Mouse (Mus musculus) urinary bladder, postnatal 4 days (tissue): Measurements from ENCODE around the gene Spag8.

Experiments used
- DNase-seq, 2 experiments: peaks; one replicate each; pipeline ENCODE4 v3.0.0; 2021 to 2022; ENCODE audit warnings: low spot score in 2 of 2

The Spag8 gene

GRCm38 (mm10) chr4:43652726-43653125, 668 bp downstream of the Spag8 start:
- no peak for DNase-seq

- DNase-seq: no peak
Observed at GRCm38 (mm10) chr4:43649783-43650182, 3.6 kb downstream of the Spag8 start.

- peak; percentile 3 to 35 for DNase-seq
Observed at GRCm38 (mm10) chr4:43640491-43640890, 12.9 kb downstream of the Spag8 start.

- peak; percentile 14 to 52 for DNase-seq
Observed at GRCm38 (mm10) chr4:43640076-43640475, 13.3 kb downstream of the Spag8 start.

- DNase-seq: peak in 1 of 2 experiments; percentile 36
Observed at GRCm38 (mm10) chr4:43636751-43637150, 16.6 kb downstream of the Spag8 start.

- peak; percentile 7 to 46 for DNase-seq
Observed at GRCm38 (mm10) chr4:43634621-43635374, 18.6 kb downstream of the Spag8 start.

GRCm38 (mm10) chr4:43633736-43634135, 19.7 kb downstream of the Spag8 start:
- peak in 1 of 2 experiments; percentile 14 for DNase-seq

- DNase-seq: peak; percentile 16 to 51
Observed at GRCm38 (mm10) chr4:43633296-43633695, 20.1 kb downstream of the Spag8 start.

GRCm38 (mm10) chr4:43631956-43632920, 21.2 kb downstream of the Spag8 start:
- peak; percentile 21 to 61 for DNase-seq

GRCm38 (mm10) chr4:43631046-43631955, 22.1 kb downstream of the Spag8 start, which contains the start of gene Npr2:
TSS of gene Npr2 (plus strand) at chr4:43631935.
- peak in 1 of 2 experiments; percentile 50 for DNase-seq

- no peak for DNase-seq
Observed at GRCm38 (mm10) chr4:43630671-43631045, 22.7 kb downstream of the Spag8 start.

- peak in 1 of 2 experiments; percentile 57 for DNase-seq
Observed at GRCm38 (mm10) chr4:43630030-43630581, 23.3 kb downstream of the Spag8 start.

GRCm38 (mm10) chr4:43629106-43629817, 24.1 kb downstream of the Spag8 start:
- DNase-seq: peak in 1 of 2 experiments; percentile 12

GRCm38 (mm10) chr4:43620146-43620778, 33.1 kb downstream of the Spag8 start:
- no peak for DNase-seq

GRCm38 (mm10) chr4:43613060-43613730, 40.2 kb downstream of the Spag8 start:
- DNase-seq: no peak

- no peak for DNase-seq
Observed at GRCm38 (mm10) chr4:43612534-43612933, 40.9 kb downstream of the Spag8 start.

GRCm38 (mm10) chr4:43604751-43605685, 48.4 kb downstream of the Spag8 start:
- no peak for DNase-seq

- no peak for DNase-seq
Observed at GRCm38 (mm10) chr4:43604099-43604498, 49.3 kb downstream of the Spag8 start.
